Mouse (Mus musculus) small intestine, adult 2 months (tissue): ENCODE results near the gene Fndc3b.

Experiments used
- CTCF ChIP-seq: fragments of 200-500 bp; IDR thresholded peaks from 2 replicates; pipeline ENCODE4 v1.5.1; 2012; ENCODE audit warnings: low read depth, mild to moderate bottlenecking, control low read depth, inconsistent platforms, low read length, moderate library complexity, mixed read lengths; ENCODE audit not compliant: insufficient replicate concordance, insufficient read length; ENCODE audit errors: extremely low read depth
- POLR2A ChIP-seq: fragments of 200-500 bp; IDR thresholded peaks from 2 replicates; pipeline ENCODE4 v1.6.1; 2012; ENCODE audit warnings: low read depth, mild to moderate bottlenecking, control low read depth, inconsistent platforms, low read length, moderate library complexity

- TF ChIP-seq CTCF, result no peak
- no peak for TF ChIP-seq POLR2A
Measured at GRCm38 (mm10) chr3:27651731-27652130, 59.4 kb downstream of the Fndc3b start.
